Mouse (Mus musculus): ENCODE measurements around the gene Ispd.

- no peak for TF ChIP-seq POLR2A (IDR thresholded peaks at IDR 0.05; ENCODE audit: borderline replicate concordance, extremely low read depth, insufficient read depth, insufficient read length, poor library complexity, severe bottlenecking)
- TF ChIP-seq CTCF (IDR thresholded peaks at IDR 0.05; ENCODE audit: borderline replicate concordance, extremely low read depth, insufficient read depth, insufficient read length), result no peak
These were observed 297.0 kb downstream of the Ispd start for GRCm38 (mm10) chr12:36678220-36678619.

All from brain, embryonic 14.5 days (tissue).